Mouse (Mus musculus): Measurements from ENCODE around the gene Arl13b.
A peak's percentile ranks its signal among the peaks of the same experiment; 100 is the strongest.

The Arl13b gene

DNA sequence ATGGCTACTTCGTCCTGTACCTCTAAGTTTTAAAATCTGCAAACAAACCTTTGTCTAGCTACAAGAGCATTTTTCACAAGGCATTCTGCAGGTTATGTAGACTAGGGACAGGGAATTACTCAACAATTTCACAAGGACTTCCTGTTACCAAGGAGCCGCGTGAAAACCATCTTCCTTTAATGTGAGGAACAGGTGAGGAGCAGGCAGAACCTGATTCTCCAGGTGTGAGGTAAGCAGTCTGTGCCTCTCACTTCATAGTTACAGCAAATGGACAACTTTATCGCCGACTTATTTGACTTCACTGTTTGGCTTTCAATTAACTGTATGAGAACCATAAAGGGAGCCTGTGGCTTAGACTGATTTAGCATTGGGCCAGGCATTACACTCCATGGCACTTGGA lies 32.3 kb downstream of the Arl13b start, which contains the start of gene Stx19:
Gene Stx19, plus strand, starts transcription at position 186 of the 400 bp plus-strand sequence.
- no peak for DNase-seq (ENCODE audit: low spot score in 2 of 2)

DNA sequence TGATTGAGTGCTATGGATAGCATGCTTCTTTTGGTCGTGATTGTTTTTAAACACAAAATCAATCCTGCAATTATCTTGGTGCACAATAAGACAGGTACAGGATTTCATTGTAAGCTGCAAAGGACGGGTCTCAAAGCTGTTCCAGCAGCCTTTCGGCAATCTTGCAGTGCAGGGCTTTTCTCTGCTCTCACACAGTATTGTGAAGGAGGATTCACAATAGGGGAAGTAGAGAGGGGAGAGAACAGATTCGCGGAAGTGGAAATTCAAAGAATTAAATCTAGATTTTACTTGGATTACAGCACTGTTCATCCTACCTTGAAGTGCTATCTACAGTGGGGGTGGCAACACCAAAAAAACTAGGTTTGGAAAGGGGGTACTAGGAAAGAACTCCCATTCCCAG lies 33.0 kb downstream of the Arl13b start:
- no peak for DNase-seq (ENCODE audit: low spot score in 2 of 2)

GRCm38 (mm10) chr16:62810855-62811254 lies 36.0 kb downstream of the Arl13b start:
- no peak for DNase-seq (ENCODE audit: low spot score in 2 of 2)

DNA sequence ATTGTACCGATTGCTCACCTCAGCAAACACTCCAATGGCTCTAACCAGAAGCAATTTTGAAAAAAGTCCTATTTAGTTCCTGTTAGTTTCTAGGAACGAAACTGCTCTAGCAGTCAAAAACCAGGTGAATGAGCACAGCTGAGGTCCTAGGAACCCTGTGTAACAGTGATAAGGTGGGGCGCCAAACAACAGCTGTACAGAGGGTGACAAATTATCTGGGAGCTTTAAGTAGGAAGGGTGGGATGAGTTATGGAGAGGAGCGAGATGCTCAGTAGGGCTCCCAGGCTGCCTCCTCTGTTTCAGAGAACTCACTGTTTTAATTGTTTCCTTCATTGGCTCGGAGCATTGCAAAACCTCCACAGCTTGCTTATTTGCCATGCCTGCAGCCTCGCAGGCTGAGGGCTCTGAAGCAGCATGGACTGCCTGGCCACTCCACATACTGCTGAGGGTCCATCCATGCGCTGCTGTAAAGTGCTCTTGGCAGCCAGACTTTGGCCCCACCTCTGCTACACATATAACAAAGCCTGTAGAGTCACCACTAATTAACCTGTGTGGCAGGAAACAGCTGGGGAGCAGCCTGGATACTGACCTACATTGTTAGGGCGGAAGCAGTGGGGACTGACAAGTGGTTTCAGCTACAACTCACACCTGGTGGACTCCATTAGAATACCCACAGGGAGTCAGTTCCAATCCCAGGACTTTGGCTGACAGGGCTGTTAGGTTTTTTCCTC lies 39.4 kb downstream of the Arl13b start:
- DNase-seq (ENCODE audit: low spot score in 2 of 2): no peak

DNA sequence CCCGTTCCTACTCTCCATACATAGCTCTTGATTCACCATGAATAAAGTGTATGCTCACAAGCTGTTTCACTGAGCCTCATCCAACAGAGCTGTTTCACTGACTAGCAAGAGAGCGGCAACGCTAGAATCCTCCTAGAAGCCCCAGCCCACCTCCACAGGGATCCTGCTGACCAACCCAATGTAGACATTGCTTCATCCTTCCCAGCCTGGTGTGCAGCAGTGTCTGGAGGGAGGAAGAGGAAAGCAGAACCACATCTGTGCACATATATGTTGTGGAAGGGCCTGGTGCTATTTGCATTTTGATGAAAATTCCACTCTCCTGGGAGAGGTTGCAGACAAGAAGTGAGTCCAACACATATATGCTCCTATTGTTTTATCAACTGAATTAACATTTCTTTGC lies 42.2 kb downstream of the Arl13b start:
- DNase-seq (ENCODE audit: low spot score in 2 of 2): no peak

- no peak for DNase-seq (ENCODE audit: low spot score in 2 of 2)
These were observed 47.0 kb downstream of the Arl13b start for GRCm38 (mm10) chr16:62799839-62800238.

GRCm38 (mm10) chr16:62799426-62799825 lies 47.4 kb downstream of the Arl13b start:
- DNase-seq (ENCODE audit: low spot score in 2 of 2): no peak

DNA sequence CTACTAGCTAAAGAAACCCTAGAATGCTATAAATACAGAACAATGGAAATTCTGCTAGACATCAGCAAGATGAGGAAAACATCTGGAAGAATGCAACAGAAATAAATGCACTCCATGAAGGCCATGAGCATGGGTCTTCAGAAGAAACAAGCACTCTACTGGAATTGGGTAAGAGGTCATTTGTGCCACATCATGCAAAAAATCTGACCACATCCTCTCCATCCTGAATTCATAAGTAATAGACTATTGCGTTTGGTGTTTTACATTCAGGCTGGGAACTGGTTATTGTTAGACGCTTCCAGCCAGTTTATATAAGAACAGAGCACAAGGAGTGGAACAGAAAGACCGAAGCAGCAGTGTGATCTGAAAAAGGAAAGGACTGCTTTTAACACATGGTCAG lies 48.0 kb downstream of the Arl13b start:
- no peak for DNase-seq (ENCODE audit: low spot score in 2 of 2)

DNA sequence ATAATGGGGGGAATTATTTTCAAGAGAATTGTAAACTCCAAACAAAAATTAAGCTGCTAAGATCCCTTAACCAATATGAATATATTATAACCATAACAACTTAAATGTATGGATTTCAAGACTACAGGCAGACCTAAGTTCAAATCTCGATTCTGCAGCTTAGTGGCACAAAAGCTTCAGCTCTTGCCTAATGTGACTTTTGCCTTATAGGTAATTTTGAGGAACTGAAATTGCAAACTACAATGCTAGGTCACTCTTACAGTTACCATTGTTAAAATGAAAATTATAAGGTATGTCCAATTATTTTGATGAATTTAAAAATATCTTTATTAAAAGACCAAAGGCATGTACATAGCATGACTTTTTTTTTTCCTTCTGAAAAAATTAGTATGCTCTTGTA lies 50.2 kb downstream of the Arl13b start:
- DNase-seq (ENCODE audit: low spot score in 2 of 2): no peak

GRCm38 (mm10) chr16:62786621-62787331 lies 60.1 kb downstream of the Arl13b start, which contains the start of gene Nsun3:
Nsun3 (minus strand) TSS chr16:62786818.
- peak; percentile 75 to 92 for DNase-seq (ENCODE audit: low spot score in 2 of 2)

- DNase-seq (ENCODE audit: low spot score in 2 of 2): no peak
These were observed 64.6 kb downstream of the Arl13b start for GRCm38 (mm10) chr16:62782229-62782628.

DNA sequence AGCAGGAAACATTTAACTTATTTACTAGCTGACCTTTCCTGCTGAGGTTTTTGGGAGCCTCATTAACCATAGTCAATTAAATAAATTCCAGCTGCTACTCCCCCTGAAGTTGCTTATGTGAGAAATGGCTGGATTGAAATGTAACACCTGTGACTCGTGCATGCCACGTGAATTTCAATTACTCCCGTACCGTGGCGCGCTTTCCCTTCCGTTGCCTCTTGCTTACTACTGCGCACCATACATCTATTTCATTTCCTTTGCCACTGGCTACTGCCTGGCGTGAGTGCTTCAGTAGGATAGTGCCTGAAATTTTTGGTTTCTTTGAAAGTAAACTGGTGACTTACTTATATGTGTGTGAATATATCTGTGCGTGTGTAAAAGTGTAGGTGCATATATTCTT lies 68.6 kb downstream of the Arl13b start:
- DNase-seq (ENCODE audit: low spot score in 2 of 2): no peak

DNA sequence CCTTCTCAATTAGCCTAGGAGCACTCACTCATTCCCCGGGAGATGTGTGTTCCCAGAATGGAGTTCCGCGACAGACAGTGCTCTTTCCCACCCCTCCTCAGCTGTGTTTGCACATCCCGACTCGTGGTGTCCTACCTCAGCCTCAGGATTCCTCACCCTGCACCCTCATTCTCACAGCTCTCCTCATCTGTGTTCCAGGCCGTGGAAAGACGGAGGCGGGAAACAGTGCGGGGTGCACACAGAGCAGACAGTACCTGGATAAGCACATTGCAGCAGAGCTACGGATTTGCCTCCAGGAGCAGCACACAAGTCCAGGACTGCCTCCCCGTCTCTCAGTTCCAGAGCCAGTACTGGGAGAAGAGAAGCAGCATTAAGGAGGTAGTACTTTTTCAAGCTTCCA lies 70.8 kb downstream of the Arl13b start:
- no peak for DNase-seq (ENCODE audit: low spot score in 2 of 2)

DNA sequence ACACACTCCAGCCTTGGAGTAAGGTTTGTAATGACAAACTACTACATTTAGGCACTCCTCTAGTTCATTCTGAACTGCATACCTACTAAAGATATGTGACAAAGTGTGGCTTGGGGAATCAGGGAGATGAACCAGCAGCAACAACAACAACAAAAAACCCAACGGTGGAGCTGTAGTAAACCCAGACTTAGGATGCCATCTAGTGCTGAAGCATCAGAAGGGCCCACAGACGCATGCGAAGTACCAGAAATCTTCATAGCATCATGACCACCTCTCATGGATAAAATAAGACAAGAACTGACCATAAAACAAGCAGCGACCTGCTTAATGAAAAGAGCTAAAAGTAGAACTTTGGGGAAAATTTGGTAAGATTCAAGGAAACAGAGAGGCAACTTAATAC lies 73.4 kb downstream of the Arl13b start:
- DNase-seq (ENCODE audit: low spot score in 2 of 2): no peak

- DNase-seq (ENCODE audit: low spot score in 2 of 2): peak in 1 of 2 experiments; percentile 38
These were observed 88.5 kb downstream of the Arl13b start for GRCm38 (mm10) chr16:62758340-62758739.

GRCm38 (mm10) chr16:62755307-62755706 lies 91.5 kb downstream of the Arl13b start:
- no peak for DNase-seq (ENCODE audit: low spot score in 2 of 2)

- no peak for DNase-seq (ENCODE audit: low spot score in 2 of 2)
These were observed 93.2 kb downstream of the Arl13b start for GRCm38 (mm10) chr16:62753597-62753996.

GRCm38 (mm10) chr16:62753079-62753478 lies 93.8 kb downstream of the Arl13b start:
- DNase-seq (ENCODE audit: low spot score in 2 of 2): no peak

GRCm38 (mm10) chr16:62745875-62746274 lies 101.0 kb downstream of the Arl13b start:
- DNase-seq (ENCODE audit: low spot score in 2 of 2): no peak
